Mouse (Mus musculus): Measurements from ENCODE around the gene Ralgds. TPM values are rescaled to one million over a fixed set of nuclear protein-coding genes. Genes with fewer than 3 reads are reported as not detected.

Ralgds gene
- total and polyA plus RNA-seq, 2 experiments from 2014 or later, result 76.8 to 266 TPM

DNA sequence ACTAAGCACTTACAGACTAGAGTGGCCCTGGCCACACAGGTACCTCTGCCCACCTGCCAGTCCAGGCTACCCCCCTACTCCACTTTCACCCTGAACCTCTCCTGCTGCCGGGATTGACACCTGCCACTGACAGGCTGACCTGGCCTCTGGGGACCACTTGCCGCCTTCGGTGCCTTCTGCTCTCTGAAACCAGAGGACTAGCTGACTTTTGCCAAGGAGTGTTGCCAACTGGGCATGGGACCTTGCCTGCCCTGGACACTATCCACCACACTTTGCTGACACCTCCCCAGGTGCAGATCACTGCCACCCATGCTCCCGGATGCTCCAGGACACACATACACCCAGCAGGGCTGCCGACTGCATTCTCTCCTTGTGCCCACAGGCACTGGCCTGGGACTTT, 39.4 kb downstream of the Ralgds start:
- peaks cover 63% of the 10 kb centered on the region for H3K36me3 ChIP-seq (ENCODE audit: insufficient read depth, low read length)
- no peak overlapping the region for H3K27ac ChIP-seq
- H3K4me1 ChIP-seq (ENCODE audit: insufficient read depth, low read length), result no peaks in the 10 kb centered on the region
- DNase-seq (ENCODE audit: low spot score), result no peak
- no peak overlapping the region for H3K9ac ChIP-seq (replicated peaks; ENCODE audit: low read length)
- H3K4me3 ChIP-seq (ENCODE audit: low read length), result no peak overlapping the region
- no peaks in the 10 kb centered on the region for H3K9me3 ChIP-seq (ENCODE audit: low read length)
- ATAC-seq, result no peak
- WGBS, result 78% methylated on average over 5 of the region's 5 CpGs
- H3K27me3 ChIP-seq (ENCODE audit: insufficient read depth, low read length), result no peaks in the 10 kb centered on the region
- no peak overlapping the region for H3K4me2 ChIP-seq (ENCODE audit: low read depth, low read length)
- no peak for TF ChIP-seq CTCF (IDR thresholded peaks at IDR 0.05; ENCODE audit: low read depth)

- no peak overlapping the region for H3K9ac ChIP-seq (replicated peaks; ENCODE audit: low read length)
- H3K4me2 ChIP-seq (ENCODE audit: low read depth, low read length), result no peak overlapping the region
- H3K36me3 ChIP-seq (ENCODE audit: insufficient read depth, low read length), result peaks cover 18% of the 10 kb centered on the region
- TF ChIP-seq CTCF (IDR thresholded peaks at IDR 0.05; ENCODE audit: low read depth), result no peak
- no peaks in the 10 kb centered on the region for H3K4me1 ChIP-seq (ENCODE audit: insufficient read depth, low read length)
- H3K4me3 ChIP-seq (ENCODE audit: low read length), result no peak overlapping the region
- H3K27ac ChIP-seq, result no peak overlapping the region
- no peaks in the 10 kb centered on the region for H3K27me3 ChIP-seq (ENCODE audit: insufficient read depth, low read length)
- no peak for ATAC-seq
- no peak for DNase-seq (ENCODE audit: low spot score)
- 68% methylated on average over 5 of the region's 5 CpGs for WGBS
- H3K9me3 ChIP-seq (ENCODE audit: low read length), result no peaks in the 10 kb centered on the region
Measured at GRCm38 (mm10) chr2:28557452-28557851, 44.5 kb downstream of the Ralgds start.

DNA sequence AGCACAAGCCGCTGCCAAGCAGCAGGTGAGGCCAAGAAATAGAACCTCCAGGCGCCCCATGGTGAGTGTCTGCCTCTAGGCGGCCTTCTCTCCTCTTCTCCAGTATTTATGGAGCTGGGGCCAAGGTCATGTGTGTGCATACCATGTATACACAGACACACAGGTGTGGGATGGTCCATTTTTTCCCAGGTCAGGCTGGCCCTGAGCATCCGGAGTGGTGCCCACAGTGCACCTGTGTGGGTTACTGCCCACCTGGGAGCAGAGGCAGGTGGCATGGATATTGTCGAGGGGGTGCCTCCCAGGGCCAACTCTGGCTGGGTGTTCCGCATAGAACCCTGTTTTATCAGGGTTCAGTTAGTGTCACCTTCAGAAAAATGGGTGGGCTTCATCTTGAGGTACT, 50.4 kb downstream of the Ralgds start, which contains the start of gene Cel:
Gene Cel (minus strand): TSS at position 101 of the 400 bp plus-strand sequence.
- ATAC-seq (no peak), DNase-seq (ENCODE audit: low spot score) (no peak)
- no peak for TF ChIP-seq CTCF (IDR thresholded peaks at IDR 0.05; ENCODE audit: low read depth)
- 71% methylated on average over 6 of the region's 6 CpGs for WGBS
- Histone ChIP-seq H3K9me3 (ENCODE audit: low read length) (no peaks in the 10 kb centered on the region), H3K4me2 (ENCODE audit: low read depth, low read length) (no peak within 1 kb of the TSS), H3K27me3 (ENCODE audit: insufficient read depth, low read length) (no peaks in the 10 kb centered on the region), H3K4me1 (ENCODE audit: insufficient read depth, low read length) (no peaks in the 10 kb centered on the region), H3K9ac (replicated peaks; ENCODE audit: low read length) (no peak within 1 kb of the TSS), H3K36me3 (ENCODE audit: insufficient read depth, low read length) (peaks cover 20% of the 10 kb centered on the region), H3K27ac (no peak within 1 kb of the TSS), H3K4me3 (ENCODE audit: low read length) (no peak within 1 kb of the TSS)

GRCm38 (mm10) chr2:28563830-28564229, 50.9 kb downstream of the Ralgds start:
- H3K4me3 ChIP-seq (ENCODE audit: low read length), result no peak overlapping the region
- H3K9me3 ChIP-seq (ENCODE audit: low read length), result no peaks in the 10 kb centered on the region
- H3K4me1 ChIP-seq (ENCODE audit: insufficient read depth, low read length), result no peaks in the 10 kb centered on the region
- H3K36me3 ChIP-seq (ENCODE audit: insufficient read depth, low read length), result peaks cover 20% of the 10 kb centered on the region
- H3K4me2 ChIP-seq (ENCODE audit: low read depth, low read length), result no peak overlapping the region
- H3K27ac ChIP-seq, result no peak overlapping the region
- ATAC-seq (no peak), DNase-seq (ENCODE audit: low spot score) (no peak)
- H3K9ac ChIP-seq (replicated peaks; ENCODE audit: low read length), result no peak overlapping the region
- TF ChIP-seq CTCF (IDR thresholded peaks at IDR 0.05; ENCODE audit: low read depth), result no peak
- H3K27me3 ChIP-seq (ENCODE audit: insufficient read depth, low read length), result no peaks in the 10 kb centered on the region

DNA sequence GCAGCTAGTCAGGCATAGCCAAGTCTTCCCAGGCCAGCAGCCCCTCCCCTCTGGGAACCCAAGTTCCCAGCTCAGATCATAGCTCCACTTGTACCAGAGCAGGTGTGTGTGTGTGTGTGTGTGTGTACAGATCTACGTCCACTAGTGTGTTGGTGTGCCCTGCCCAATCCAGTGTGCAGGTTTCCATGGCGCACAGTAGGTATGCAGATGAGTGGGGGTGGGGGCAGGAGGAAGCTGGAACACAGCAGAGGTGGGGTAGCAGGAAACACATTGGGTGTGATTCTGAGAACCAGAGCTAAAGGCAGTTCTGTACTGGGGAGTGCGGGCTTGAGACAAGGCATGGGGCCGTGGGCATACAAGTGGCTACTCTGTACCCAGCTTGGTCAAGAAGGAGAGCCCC, 51.5 kb downstream of the Ralgds start:
- Histone ChIP-seq H3K9ac (replicated peaks; ENCODE audit: low read length) (no peak overlapping the region), H3K9me3 (ENCODE audit: low read length) (no peaks in the 10 kb centered on the region), H3K4me3 (ENCODE audit: low read length) (no peak overlapping the region), H3K36me3 (ENCODE audit: insufficient read depth, low read length) (peaks cover 21% of the 10 kb centered on the region), H3K4me1 (ENCODE audit: insufficient read depth, low read length) (no peaks in the 10 kb centered on the region), H3K27me3 (ENCODE audit: insufficient read depth, low read length) (no peaks in the 10 kb centered on the region), H3K4me2 (ENCODE audit: low read depth, low read length) (no peak overlapping the region), H3K27ac (no peak overlapping the region)
- 91% methylated on average over 4 of the region's 4 CpGs for WGBS
- TF ChIP-seq CTCF (IDR thresholded peaks at IDR 0.05; ENCODE audit: low read depth), result no peak
- DNase-seq (ENCODE audit: low spot score) (no peak), ATAC-seq (peak; percentile 17; the same call in 1 of the 2 replicates)

DNA sequence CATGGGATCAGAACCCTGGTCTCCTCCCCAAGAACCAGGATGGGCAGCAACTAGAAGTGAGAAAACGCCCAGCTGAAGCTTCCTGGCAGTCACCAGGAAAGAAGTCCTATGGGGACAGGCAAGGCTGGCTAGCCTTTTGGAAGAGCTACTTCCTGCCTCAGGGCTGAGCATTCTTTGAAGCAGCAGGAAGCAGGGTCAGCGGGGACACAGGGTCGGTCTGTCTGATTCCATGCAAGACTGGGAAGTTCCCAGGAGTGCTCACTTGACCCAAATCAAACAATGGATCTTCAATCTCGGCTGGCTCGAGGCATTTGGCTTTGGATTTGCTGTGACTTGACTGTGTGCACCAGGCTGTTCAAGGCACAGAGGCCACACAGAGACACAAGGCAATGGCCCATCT, 53.6 kb downstream of the Ralgds start:
- WGBS, result 64% methylated on average over 5 of the region's 5 CpGs
- Histone ChIP-seq H3K9ac (replicated peaks; ENCODE audit: low read length) (no peak overlapping the region), H3K9me3 (ENCODE audit: low read length) (no peaks in the 10 kb centered on the region), H3K4me3 (ENCODE audit: low read length) (no peak overlapping the region), H3K27me3 (ENCODE audit: insufficient read depth, low read length) (no peaks in the 10 kb centered on the region), H3K4me1 (ENCODE audit: insufficient read depth, low read length) (no peaks in the 10 kb centered on the region), H3K4me2 (ENCODE audit: low read depth, low read length) (no peak overlapping the region), H3K27ac (no peak overlapping the region), H3K36me3 (ENCODE audit: insufficient read depth, low read length) (peaks cover 40% of the 10 kb centered on the region)
- ATAC-seq, result no peak
- no peak for DNase-seq (ENCODE audit: low spot score)
- no peak for TF ChIP-seq CTCF (IDR thresholded peaks at IDR 0.05; ENCODE audit: low read depth)

GRCm38 (mm10) chr2:28569903-28570302, 57.0 kb downstream of the Ralgds start:
- H3K36me3 ChIP-seq (ENCODE audit: insufficient read depth, low read length), result peaks cover 65% of the 10 kb centered on the region
- H3K9me3 ChIP-seq (ENCODE audit: low read length), result no peaks in the 10 kb centered on the region
- no peak overlapping the region for H3K9ac ChIP-seq (replicated peaks; ENCODE audit: low read length)
- no peak overlapping the region for H3K4me2 ChIP-seq (ENCODE audit: low read depth, low read length)
- H3K27ac ChIP-seq, result no peak overlapping the region
- no peak overlapping the region for H3K4me3 ChIP-seq (ENCODE audit: low read length)
- no peaks in the 10 kb centered on the region for H3K4me1 ChIP-seq (ENCODE audit: insufficient read depth, low read length)
- no peaks in the 10 kb centered on the region for H3K27me3 ChIP-seq (ENCODE audit: insufficient read depth, low read length)
- ATAC-seq (no peak), DNase-seq (ENCODE audit: low spot score) (no peak)
- WGBS, result 89% methylated on average over 3 of the region's 3 CpGs
- TF ChIP-seq CTCF (IDR thresholded peaks at IDR 0.05; ENCODE audit: low read depth), result no peak

Measured in hindbrain, postnatal 0 days (tissue).